Mouse (Mus musculus): ENCODE data around the gene Bloc1s4.

GRCm38 (mm10) chr5:36779512-36779911 lies 31.1 kb upstream of the Bloc1s4 start:
- no peak for TF ChIP-seq USF1 (IDR thresholded peaks at IDR 0.05; ENCODE audit: low read depth)
- TF ChIP-seq CTCF (IDR thresholded peaks at IDR 0.05; ENCODE audit: control insufficient read depth, insufficient read depth, insufficient read length), result no peak
- no peak for TF ChIP-seq CEBPB (IDR thresholded peaks at IDR 0.05; ENCODE audit: low read depth)
- no peak for TF ChIP-seq MAX (IDR thresholded peaks at IDR 0.05)
- no peak for TF ChIP-seq FOSL1 (IDR thresholded peaks at IDR 0.05; ENCODE audit: insufficient read depth, low read length, poor library complexity, severe bottlenecking)
- TF ChIP-seq MYOG (IDR thresholded peaks at IDR 0.05; ENCODE audit: control insufficient read depth, extremely low read depth, insufficient read length), result no peak
